Mouse (Mus musculus): ENCODE results near the gene Osgin1. TPM values are rescaled to one million over a fixed set of nuclear protein-coding genes. Genes with fewer than 3 reads are reported as not detected.

Osgin1 gene
- polyA plus RNA-seq, 1 experiment = 1.8 TPM

DNA sequence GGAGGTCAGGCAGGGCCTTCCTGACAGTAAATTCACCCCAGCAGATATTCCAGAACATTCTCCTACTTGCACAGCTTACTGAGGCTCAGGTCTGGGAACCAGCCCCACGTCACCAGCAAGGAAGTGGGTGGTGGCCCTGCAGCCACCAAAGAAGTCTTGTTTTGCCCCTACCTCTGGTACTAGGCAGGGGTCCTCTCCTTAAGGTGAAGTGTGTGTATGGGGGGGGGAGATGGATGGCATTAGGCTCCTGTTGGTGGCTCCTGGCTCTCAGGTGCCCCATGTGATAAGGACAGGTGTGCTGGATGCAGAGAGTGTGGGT is 7.0 kb downstream of the Osgin1 start:
- no peak for DNase-seq (ENCODE audit: extremely low spot score in 1 of 2, low spot score in 1 of 2)

DNA sequence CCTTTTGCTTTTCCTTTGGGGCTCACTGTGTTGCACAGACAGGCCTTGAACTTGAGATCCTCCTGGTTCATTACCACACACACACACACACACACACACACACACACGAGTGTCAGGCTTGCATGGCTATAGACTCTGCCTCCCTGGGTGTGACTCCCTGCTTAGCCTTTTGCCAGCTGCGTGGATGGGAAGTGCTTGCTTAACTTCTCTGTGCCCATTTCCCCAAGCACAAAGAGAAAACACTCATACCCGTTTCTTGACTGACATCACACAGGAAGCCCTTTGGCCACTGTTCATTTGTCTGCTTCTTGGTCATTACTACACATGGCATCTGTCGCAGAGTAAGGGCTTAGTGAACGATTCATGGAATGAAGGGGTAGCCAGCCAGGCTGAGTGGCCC is 8.1 kb downstream of the Osgin1 start:
- no peak for DNase-seq (ENCODE audit: extremely low spot score in 1 of 2, low spot score in 1 of 2)

DNA sequence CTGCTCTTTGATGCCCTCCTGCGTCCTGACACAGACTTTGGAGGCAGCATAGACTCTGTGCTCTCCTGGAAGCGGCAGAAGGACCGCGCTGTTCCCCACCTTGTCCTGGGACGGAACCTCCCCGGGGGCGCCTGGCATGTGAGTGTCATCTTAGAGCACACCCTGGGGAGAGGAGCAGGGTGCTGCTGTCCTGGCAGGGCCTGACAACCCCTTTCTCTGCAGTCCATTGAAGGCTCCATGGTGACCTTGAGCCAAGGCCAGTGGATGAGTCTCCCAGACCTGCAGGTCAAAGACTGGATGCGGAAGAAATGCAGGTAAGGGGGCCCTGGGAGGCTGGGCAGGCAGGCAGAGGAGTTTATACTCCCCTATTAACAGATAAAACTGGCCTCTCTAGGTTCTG is 9.0 kb downstream of the Osgin1 start:
- no peak for DNase-seq (ENCODE audit: extremely low spot score in 1 of 2, low spot score in 1 of 2)

DNA sequence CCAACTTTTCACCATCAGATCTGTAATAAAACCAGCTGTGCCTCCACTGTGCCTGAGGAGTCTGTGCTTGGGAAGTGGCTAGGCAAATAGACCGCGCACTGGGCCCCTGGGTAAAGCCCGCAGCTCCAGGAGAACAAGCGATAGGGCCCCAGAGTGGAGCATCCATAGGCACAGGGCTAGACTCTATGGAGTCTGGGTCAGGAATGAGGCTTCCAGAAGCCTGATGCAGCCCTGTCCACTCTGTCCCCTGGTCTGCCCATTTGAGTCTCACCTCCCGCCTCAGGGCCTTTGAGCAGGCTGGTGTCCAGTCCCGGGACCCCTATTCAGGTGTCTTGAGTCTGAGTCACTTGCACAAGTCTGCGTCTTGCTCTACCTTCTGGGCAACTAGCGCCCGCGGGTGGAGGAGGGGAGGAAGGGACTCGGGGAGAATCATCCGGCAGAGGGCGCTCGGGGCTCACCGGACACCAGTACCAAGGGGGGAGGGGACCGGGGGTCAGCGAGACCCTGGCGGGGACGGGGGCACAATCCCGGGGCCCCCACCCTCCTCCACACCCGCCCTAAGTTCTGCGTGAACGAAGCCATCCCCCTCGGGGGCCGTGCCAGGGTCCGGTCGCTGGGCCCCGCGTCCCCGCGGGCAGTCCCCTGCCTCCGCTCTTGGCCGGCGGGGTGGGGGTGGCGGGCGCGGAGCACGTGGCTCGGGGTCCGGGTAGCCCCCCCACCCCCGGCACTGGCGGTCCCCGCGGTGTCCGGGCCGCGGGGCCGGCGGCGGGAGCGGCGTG is 12.5 kb downstream of the Osgin1 start, which contains the start of gene Necab2:
Gene Necab2, plus strand, starts transcription at position 509 of the 779 bp plus-strand sequence.
- DNase-seq (ENCODE audit: extremely low spot score in 1 of 2, low spot score in 1 of 2) = peak; percentile 57 to 92

DNA sequence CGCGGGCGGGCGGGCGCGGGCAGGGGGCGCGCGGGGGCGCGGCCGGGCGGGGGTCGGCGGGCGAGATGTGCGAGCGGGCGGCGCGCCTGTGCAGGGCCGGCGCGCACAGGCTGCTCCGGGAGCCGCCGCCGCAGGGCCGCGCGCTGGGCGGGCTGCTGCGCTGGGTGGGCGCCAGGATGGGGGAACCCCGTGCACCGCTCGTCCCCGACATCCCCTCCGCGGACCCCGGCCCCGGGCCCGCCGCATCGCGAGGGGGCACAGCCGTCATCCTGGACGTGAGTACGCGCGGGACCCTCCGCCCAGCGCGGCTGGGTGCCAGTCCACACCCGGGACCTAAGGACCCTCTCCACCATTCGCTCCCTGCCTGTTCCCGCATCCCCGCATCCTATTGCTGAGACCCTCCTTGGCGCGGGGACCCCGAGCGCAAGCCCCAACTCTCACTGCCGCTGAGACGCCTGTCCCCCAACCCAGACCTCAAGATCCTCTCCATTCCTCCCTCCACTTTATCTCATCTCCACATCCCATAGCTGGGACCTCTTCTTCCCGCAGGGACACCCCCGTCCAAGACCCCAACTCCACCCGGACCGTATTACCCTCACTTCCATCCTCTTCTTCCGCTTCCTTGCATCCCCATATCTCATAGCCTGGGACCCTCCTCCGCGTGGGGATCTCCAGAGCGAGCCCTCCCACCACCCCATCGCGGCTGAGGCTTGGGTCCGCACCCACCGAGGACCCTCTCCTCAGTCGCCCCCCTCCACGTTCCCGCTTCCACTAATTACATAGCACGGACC is 13.3 kb downstream of the Osgin1 start:
- no peak for DNase-seq (ENCODE audit: extremely low spot score in 1 of 2, low spot score in 1 of 2)

DNA sequence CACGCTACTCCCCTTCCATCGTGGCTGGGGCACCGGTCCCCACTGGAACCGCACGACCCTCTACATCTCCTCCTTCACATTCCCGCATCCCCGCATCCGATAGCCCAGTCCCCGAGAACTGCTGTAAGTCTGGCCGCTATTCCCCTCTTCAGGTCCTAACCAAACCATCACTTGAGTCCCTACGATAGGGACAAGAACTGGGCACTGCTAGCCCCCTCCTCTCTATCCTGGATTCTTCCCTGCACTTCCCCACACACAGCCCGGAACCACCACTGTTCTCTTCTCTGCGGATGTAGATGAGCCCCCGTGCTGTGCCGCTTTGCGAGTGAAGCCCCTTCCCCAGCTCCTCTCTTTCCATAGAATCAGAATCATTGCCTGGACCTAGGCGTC is 13.9 kb downstream of the Osgin1 start:
- no peak for DNase-seq (ENCODE audit: extremely low spot score in 1 of 2, low spot score in 1 of 2)

DNA sequence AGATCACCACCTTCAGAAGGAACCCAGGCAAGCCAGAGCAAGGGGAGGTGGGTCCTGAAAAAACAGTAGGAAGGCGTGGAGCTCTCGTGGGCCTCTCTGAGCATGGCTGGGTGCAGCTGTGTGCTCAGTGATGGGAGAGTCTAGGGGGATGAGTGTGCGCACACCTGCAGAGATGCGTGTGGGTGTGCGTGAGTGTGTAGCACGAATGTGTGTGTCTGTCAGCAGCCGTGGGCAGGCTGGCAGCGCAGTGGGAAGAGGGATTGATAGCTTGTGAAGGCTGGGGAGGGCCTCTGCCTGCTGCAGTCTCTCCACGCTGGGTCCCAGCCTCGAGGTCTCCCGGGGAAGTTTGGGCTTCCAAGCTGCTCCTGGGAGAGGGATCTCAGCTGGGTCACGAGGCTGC is 15.7 kb downstream of the Osgin1 start:
- DNase-seq (ENCODE audit: extremely low spot score in 1 of 2, low spot score in 1 of 2) = peak in 1 of 2 experiments; percentile 75

DNA sequence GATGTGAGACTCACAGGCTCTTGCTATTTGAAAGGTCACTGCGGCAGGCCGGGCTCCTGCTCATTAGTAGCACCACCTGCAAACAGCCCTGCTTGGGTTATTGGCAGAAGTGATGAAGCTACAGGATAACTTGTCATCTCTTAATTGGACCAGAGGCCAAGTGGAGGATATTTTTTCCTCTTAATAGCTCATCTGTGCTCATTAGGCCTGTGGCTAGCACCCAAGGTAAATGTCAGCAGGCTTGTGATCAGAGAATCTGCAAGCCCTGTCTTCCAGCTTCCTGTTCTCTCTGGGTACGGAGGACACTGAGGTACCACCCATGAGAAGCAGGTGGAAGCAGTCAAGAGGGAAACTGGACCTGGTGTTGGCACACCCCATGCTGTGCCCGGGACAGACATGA is 17.2 kb downstream of the Osgin1 start:
- DNase-seq (ENCODE audit: extremely low spot score in 1 of 2, low spot score in 1 of 2) = no peak

DNA sequence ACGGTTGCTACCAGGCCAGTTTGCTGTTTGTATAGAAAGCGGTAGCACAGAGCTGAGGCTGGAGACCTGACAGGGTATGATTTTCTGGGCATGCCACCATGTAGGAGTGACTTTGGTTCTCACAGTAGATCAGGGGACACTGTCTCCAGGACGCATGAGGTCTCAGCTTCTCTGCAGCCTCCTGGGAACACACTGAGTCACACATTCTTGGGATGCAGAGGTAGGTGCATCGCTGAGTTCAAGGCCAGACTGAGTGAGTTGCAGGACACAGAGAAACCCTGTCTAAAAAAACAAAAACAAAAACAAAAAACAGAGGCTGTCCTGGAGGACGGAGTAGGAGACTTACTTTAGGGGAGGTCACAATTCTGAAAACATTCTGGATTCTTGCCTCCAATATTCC is 19.0 kb downstream of the Osgin1 start:
- no peak for DNase-seq (ENCODE audit: extremely low spot score in 1 of 2, low spot score in 1 of 2)

DNA sequence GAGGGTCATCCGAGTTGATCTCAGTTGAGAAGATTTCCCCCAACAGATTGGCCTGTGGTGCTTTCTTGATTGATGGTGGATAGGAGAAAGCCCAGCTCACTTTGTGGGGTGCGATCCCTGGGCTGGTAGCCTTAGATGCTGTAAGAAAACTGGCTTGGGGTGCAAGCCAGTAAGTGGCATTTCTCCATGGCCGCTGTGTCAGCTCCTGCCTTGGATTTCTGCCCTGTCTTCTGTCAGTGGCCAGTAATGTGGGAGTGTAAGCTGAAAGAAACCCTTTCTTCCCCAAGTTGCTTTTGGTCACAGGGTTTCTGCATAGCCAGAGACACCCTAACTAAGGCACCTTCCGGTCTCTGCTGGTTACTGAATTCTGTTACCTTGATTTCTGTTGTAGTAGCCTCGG is 22.1 kb downstream of the Osgin1 start:
- no peak for DNase-seq (ENCODE audit: extremely low spot score in 1 of 2, low spot score in 1 of 2)

DNA sequence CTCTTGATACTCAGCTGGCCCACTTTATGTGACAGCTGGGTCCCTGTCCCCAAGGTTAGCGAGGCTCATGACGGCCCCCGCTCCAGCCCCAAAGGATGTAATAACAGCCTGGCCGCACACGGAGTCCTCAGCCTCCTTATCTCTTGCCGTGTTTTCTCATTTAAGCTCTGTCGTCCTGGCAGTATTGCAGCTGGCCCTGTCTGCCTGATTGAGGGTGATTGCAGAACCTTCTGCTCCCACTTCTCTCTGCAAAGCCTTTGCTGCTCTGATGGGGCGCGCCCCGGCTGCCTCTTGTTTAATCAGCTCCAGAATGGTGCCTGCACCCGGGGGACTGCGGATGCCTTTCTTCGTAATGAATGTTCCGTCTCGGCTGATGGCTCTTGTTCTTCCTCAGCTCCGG is 25.8 kb downstream of the Osgin1 start:
- DNase-seq (ENCODE audit: extremely low spot score in 1 of 2, low spot score in 1 of 2) = no peak

DNA sequence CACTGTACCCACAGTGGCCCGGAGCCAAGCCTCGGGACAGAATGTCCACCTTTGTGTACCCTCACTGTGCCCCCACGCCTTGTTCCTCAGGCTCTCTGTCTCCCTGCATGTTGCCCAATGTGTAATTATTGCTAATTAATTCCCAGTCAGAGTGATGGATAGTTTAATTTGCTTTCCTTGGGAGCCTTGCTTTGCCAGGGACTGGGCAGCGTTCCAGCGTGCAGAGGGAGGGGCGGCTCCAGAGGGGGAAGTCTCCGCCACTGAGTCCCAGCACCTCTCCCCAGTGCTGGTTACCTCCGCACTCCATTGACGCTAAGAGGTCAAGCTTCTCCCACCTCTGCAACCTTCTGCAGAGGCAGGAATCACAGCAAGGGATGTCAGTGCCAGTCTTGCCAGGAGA is 27.4 kb downstream of the Osgin1 start:
- DNase-seq (ENCODE audit: extremely low spot score in 1 of 2, low spot score in 1 of 2) = no peak

DNA sequence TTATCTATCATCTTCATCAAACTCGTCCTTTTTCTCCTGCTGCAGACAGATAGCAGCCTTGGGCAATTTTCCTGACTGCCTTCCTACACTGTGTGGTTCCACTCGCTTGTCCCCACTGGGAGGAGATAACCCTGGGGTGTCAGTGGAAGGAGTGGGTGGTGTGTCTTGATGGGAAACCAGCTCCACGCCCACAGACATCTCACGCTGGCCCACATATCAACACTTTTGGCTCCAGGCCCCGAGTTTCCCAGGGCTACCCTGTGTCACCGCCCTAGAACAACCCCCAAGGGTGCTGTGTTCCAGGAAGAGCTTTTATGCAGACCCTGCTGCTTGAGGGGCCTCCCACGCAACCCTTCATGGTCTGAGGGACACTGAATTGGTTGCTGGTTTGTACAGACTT is 29.8 kb downstream of the Osgin1 start:
- no peak for DNase-seq (ENCODE audit: extremely low spot score in 1 of 2, low spot score in 1 of 2)

DNA sequence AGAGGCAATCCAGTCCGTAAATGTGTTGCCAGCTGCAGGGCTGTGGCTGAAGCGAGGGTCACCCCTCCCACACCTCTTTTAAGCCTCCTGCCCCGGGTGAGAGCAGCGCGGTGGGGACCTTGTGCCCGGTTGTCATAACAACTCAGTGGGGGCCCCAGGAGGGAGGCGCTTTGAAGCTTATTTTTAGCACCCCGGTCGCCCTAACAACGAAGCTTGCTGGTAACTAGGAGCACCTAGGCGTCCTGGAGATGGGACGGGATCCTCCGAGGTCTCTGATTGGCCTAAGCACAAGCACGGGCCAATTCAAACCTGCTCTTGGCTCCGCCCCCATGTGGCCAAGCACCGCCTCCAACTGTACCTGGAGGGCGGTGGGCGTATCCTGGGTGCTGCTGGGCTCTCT is 32.2 kb downstream of the Osgin1 start:
- peak; percentile 50 to 65 for DNase-seq (ENCODE audit: extremely low spot score in 1 of 2, low spot score in 1 of 2)

DNA sequence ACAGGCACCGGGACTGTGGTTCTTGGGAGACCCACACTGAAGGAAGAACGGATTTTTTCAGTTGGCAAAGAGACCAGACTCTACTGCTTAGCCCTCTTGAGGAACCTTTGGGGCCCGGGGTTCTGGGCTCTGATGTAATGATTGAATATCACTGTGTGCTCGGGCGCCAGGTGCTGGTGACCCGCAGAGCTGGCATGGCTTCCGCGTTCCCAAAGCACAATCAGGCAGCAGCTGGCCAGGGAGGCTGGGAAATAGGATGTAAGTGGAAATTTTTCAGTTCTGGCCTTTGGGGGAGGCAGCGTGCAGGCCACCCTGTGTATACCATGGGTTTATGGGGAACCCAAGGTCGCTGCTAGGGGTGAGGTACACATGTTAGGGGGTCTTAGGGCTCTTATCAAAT is 32.9 kb downstream of the Osgin1 start:
- no peak for DNase-seq (ENCODE audit: extremely low spot score in 1 of 2, low spot score in 1 of 2)

DNA sequence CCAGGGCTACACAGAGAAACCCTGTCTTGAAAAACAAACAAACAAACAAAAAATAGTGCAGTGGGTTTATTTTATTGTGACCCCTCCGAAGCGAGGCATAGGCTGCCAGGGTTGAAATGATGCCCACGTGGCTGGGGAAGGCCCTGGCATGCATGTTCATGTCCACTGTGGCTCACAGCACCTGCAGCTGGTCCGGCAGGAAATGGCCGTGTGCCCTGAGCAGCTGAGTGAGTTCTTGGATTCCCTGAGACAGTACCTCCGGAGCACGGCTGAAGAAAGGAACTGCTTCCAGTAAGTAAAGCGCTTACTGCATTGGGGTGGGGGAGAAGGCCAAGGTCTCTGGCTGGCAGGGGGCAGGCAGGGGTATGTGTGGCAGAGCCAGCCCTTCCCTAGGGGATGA is 34.2 kb downstream of the Osgin1 start:
- no peak for DNase-seq (ENCODE audit: extremely low spot score in 1 of 2, low spot score in 1 of 2)

DNA sequence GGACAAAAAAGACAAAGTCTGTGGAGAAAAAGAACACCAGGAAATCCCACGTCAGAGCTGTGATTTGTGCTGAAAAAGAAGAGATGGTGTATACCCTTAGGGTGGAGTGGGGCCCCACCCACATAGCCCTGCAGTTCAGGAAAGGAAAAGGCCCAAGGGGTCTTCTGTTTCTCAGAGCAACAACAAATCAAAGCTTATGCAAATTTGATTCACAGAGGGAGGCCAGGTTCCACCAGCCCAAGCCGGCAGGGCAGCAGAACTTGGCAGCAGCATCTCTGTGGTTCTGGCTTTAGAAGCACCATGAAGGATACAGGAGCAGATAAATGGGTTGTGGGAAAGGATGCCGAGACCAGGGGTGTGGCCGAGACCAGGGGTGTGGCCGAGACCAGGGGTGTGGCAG is 44.8 kb downstream of the Osgin1 start:
- no peak for DNase-seq (ENCODE audit: extremely low spot score in 1 of 2, low spot score in 1 of 2)

DNA sequence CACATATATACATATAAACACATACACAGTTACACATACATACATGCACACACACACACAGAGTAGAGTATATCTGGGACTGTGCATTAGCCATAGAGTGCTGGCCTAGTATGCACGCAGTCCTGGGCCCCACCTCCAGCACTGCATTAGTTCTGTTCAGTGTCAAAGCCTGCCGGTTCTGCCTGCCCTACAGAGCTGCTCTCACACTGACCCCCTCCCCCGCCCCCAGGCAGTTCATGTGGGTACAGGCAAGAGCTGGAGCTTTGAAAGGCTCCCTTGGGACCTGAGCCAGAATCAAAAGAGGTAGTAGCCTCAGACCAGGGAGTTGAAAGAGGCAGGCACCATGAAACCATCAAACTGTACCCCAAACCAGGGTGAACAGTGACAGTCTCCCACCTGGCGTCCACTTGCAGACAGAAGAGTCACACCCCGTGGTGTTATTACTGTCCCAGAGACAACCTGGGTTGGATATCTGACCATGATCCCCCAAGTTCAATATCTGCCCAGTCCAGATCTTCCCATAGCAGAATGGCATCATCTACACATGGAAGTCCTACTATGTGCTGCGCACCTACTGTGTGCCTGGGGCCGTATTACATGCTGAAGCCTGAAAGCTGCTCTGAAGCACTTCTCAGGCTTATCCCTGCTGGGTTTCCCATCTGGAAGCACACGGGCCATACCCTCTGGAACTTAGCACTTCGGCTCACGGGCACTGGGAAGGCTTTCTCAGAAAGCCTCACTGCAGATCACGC is 50.4 kb downstream of the Osgin1 start:
- no peak for DNase-seq (ENCODE audit: extremely low spot score in 1 of 2, low spot score in 1 of 2)

DNA sequence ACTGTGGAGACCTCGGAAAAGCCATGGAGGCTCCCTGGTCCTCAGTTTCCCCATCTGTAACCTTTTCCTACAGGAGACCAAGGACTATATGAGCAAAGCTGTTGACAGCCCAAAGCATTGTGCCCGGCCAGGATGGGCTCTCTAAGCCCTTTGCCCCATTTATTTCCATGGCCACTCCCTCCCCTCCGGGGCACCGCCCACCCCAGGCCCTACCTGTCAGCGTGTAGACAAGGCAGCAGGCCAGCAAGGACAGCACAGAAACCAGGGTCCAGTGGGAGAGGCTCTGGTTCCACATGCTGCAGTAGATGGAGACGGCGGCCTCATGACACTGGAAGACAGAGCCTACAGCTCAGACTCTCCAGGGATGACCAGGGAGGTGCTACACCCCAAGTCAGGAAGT is 53.2 kb downstream of the Osgin1 start:
- DNase-seq (ENCODE audit: extremely low spot score in 1 of 2, low spot score in 1 of 2) = no peak

Measured in frontal cortex, adult 2 months (tissue).